In the genomic region with DNA sequence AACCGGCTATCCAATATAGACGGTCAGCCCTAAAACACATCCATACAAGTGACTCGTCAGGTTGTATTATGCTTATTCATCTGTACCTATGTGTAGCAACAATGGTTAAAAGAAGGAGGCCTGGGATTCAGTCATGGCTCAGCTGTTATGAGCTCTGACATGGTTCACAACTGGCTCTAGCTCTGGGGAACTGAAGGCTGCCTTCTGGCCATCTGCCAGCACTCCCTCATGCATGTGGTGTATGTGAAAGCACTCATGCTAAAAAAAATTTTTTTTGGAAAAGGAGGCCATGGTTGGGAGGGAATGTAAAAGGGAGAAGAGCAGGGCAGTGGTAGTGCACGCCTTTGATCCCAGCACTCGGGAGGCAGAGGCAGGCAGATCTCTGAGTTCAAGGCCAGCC, we compare ENCODE assay signal across 23 mouse cellular contexts. TPM values are rescaled to one million over a fixed set of nuclear protein-coding genes. Genes with fewer than 3 reads are reported as not detected.
DNase-seq lines count a peak whose midpoint lies in the region; ATAC-seq and TF ChIP-seq lines count a peak whose summit lies in the region.
"Had no signal": no experiment of that assay in that cellular context is flagged by ENCODE, and none has a peak within 500 bp of the region (broad histone marks: within the 10 kb centered on the region; RNA-seq: fewer than 3 reads in every experiment).

No protein-coding gene starts in this region.

- H3K9me3 ChIP-seq in heart, embryonic 12.5 days (replicated peaks) = no peaks in the 10 kb centered on the region
- no peaks in the 10 kb centered on the region for H3K9me3 ChIP-seq in lung, embryonic 14.5 days (ENCODE audit: low read depth, low read length)
- no peaks in the 10 kb centered on the region for H3K9me3 ChIP-seq in lung, postnatal 0 days (ENCODE audit: low read length)
- H3K9me3 ChIP-seq: forebrain, embryonic 13.5 days; G1E; liver, embryonic 13.5 days; neural tube, embryonic 15.5 days; stomach, embryonic 15.5 days had no signal

- no peak overlapping the region for H3K4me3 ChIP-seq in heart, embryonic 12.5 days
- H3K4me3 ChIP-seq in lung, embryonic 14.5 days (ENCODE audit: low read depth, low read length) = no peak overlapping the region
- no peak overlapping the region for H3K4me3 ChIP-seq in lung, postnatal 0 days (ENCODE audit: low read depth, low read length)
- H3K4me3 ChIP-seq: forebrain, embryonic 13.5 days; liver, embryonic 13.5 days; myocyte; neural tube, embryonic 15.5 days; stomach, embryonic 15.5 days had no signal

- CTCF ChIA-PET in Patski (lab: Charles Lee) = no interaction called here

- peak; percentile 24 for DNase-seq in heart, postnatal 4 days
- DNase-seq in lung, embryonic 14.5 days = peak; percentile 37
- no peak for DNase-seq in lung, postnatal 10 days
- DNase-seq in Patski (ENCODE audit: low read depth, low spot score) = peak; percentile 44
- peak; percentile 57 to 66 for DNase-seq in kidney, postnatal 4 days
- DNase-seq in lung, postnatal 0 days (ENCODE audit: low spot score) = no peak
- DNase-seq: heart, adult 18-20 months; liver, embryonic 13.5 days; midbrain, embryonic 14.5 days; thymus, adult 2 months had no signal

- POLR2A ChIA-PET in Patski (lab: Charles Lee) = no interaction called here

- no peak overlapping the region for H3K4me2 ChIP-seq in heart, embryonic 12.5 days
- H3K4me2 ChIP-seq in lung, embryonic 14.5 days = no peak overlapping the region
- no peak overlapping the region for H3K4me2 ChIP-seq in lung, postnatal 0 days (replicated peaks; ENCODE audit: low read depth, low read length)
- H3K4me2 ChIP-seq: forebrain, embryonic 13.5 days; liver, embryonic 13.5 days; neural tube, embryonic 15.5 days; stomach, embryonic 15.5 days had no signal

- H3K27me3 ChIP-seq in heart, embryonic 12.5 days (replicated peaks) = no peaks in the 10 kb centered on the region
- H3K27me3 ChIP-seq in lung, embryonic 14.5 days (ENCODE audit: insufficient read depth, low read length) = no peaks in the 10 kb centered on the region
- no peaks in the 10 kb centered on the region for H3K27me3 ChIP-seq in Patski
- no peaks in the 10 kb centered on the region for H3K27me3 ChIP-seq in lung, postnatal 0 days (replicated peaks; ENCODE audit: insufficient read depth, low read length)
- H3K27me3 ChIP-seq: forebrain, embryonic 13.5 days; liver, embryonic 13.5 days; neural tube, embryonic 15.5 days; stomach, embryonic 15.5 days had no signal

- in situ Hi-C loops in Patski (cut with MboI; ENCODE audit: low pct_unique_long_range_greater_than_20kb) = no loop called here

- H3K36me3 ChIP-seq in heart, embryonic 12.5 days = peaks cover 5% of the 10 kb centered on the region
- H3K36me3 ChIP-seq in lung, embryonic 14.5 days (ENCODE audit: insufficient read depth) = peaks cover 8% of the 10 kb centered on the region; the same call in 1 of the 2 replicates
- H3K36me3 ChIP-seq in lung, postnatal 0 days (ENCODE audit: insufficient read depth, low read length) = no peaks in the 10 kb centered on the region

- TF ChIP-seq EP300 in lung, postnatal 0 days (IDR thresholded peaks at IDR 0.05) = no peak

- 0 out of 2 replicates have a peak, but pooled peaks cover 3% of the 10 kb centered on the region for H3K4me1 ChIP-seq in heart, embryonic 12.5 days (replicated peaks)
- H3K4me1 ChIP-seq in lung, embryonic 14.5 days (ENCODE audit: insufficient read depth) = no peaks in the 10 kb centered on the region
- H3K4me1 ChIP-seq in lung, postnatal 0 days (ENCODE audit: insufficient read depth, low read depth, low read length) = no peaks in the 10 kb centered on the region
- H3K4me1 ChIP-seq: forebrain, embryonic 13.5 days; neural tube, embryonic 15.5 days; stomach, embryonic 15.5 days had no signal

- no peak for TF ChIP-seq CTCF in lung, embryonic 14.5 days (IDR thresholded peaks at IDR 0.05; ENCODE audit: low read depth)
- TF ChIP-seq CTCF in Patski (IDR thresholded peaks at IDR 0.05) = no peak
- no peak for TF ChIP-seq CTCF in lung, postnatal 0 days (IDR thresholded peaks at IDR 0.05)

- no peak overlapping the region for H3K9ac ChIP-seq in heart, embryonic 12.5 days
- H3K9ac ChIP-seq in lung, embryonic 14.5 days = no peak overlapping the region
- H3K9ac ChIP-seq in lung, postnatal 0 days (replicated peaks; ENCODE audit: low read depth) = no peak overlapping the region
- H3K9ac ChIP-seq: forebrain, embryonic 13.5 days; liver, embryonic 13.5 days; neural tube, embryonic 15.5 days; stomach, embryonic 15.5 days had no signal

- no peak for ATAC-seq in heart, embryonic 12.5 days (ENCODE audit: insufficient number of reproducible peaks, low FRiP score)
- ATAC-seq in lung, embryonic 14.5 days (ENCODE audit: insufficient read depth) = no peak
- ATAC-seq in Patski = no peak
- ATAC-seq in lung, postnatal 0 days = no peak
- ATAC-seq: CD4-positive, CD25-positive, alpha-beta regulatory T cell, adult 4 months; forebrain, embryonic 13.5 days had no signal

- WGBS in heart, embryonic 12.5 days = 92% methylated on average over 5 of the region's 5 CpGs
- WGBS in lung, embryonic 14.5 days = 85% methylated on average over 5 of the region's 5 CpGs
- 93% methylated on average over 5 of the region's 5 CpGs for WGBS in lung, postnatal 0 days

- H3K27ac ChIP-seq in heart, embryonic 12.5 days (ENCODE audit: poor library complexity, severe bottlenecking) = no peak overlapping the region
- H3K27ac ChIP-seq in lung, embryonic 14.5 days (ENCODE audit: low read depth) = no peak overlapping the region
- no peak overlapping the region for H3K27ac ChIP-seq in lung, postnatal 0 days (ENCODE audit: low read length)
- H3K27ac ChIP-seq: forebrain, embryonic 13.5 days; liver, embryonic 13.5 days; neural tube, embryonic 15.5 days; stomach, embryonic 15.5 days had no signal

RNA-seq across cellular contexts. Expression of a gene that starts 18.8 kb away (rescaled TPM):
- total RNA-seq in heart, postnatal 4 days (2021) = not detected
- polyA plus RNA-seq in heart, embryonic 12.5 days (2016; fragmentation: Nextera tagmentation; extraction: Ambion mirVana) = not detected in 2 replicates
- 0.13 TPM in 1 of 2 replicates, not detected in the other for polyA plus RNA-seq in lung, embryonic 14.5 days (2014; fragmentation: Nextera tagmentation; extraction: Ambion mirVana)
- polyA plus RNA-seq in Patski (2021) = not detected
- polyA plus RNA-seq in lung, postnatal 0 days (2015; fragmentation: Nextera tagmentation; extraction: Ambion mirVana) = 0.11 TPM in 1 of 2 replicates, not detected in the other
- total RNA-seq: adrenal gland, postnatal 36 days; G1E; heart, adult 18-20 months; layer of hippocampus, adult 18-20 months had no signal
- polyA plus RNA-seq: CD4-positive, CD25-positive, alpha-beta regulatory T cell, adult 4 months; forebrain, embryonic 13.5 days; G1E; heart, embryonic 16.5 days; hindbrain, embryonic 11.5 days; intestine, embryonic 14.5 days; spleen, adult 2 months had no signal

RNA-seq across cellular contexts. Expression of a gene that starts 38.6 kb away (rescaled TPM):
- total RNA-seq in heart, postnatal 4 days (2021) = 1,000 to 10,000 TPM; 1,136 TPM
- polyA plus RNA-seq in heart, embryonic 12.5 days (2016; fragmentation: Nextera tagmentation; extraction: Ambion mirVana) = 2,859 and 2,900 TPM in 2 replicates
- 1,903 and 1,950 TPM in 2 replicates for polyA plus RNA-seq in lung, embryonic 14.5 days (2014; fragmentation: Nextera tagmentation; extraction: Ambion mirVana)
- polyA plus RNA-seq in Patski (2021) = 752 TPM
- polyA plus RNA-seq in lung, postnatal 0 days (2015; fragmentation: Nextera tagmentation; extraction: Ambion mirVana) = 533 and 589 TPM in 2 replicates

RNA-seq across cellular contexts. Expression of a gene that starts 39.9 kb away (rescaled TPM):
- 10 to 100 TPM; 87.5 to 92.4 TPM for total RNA-seq in heart, postnatal 4 days (2021)
- 185 and 190 TPM in 2 replicates for polyA plus RNA-seq in heart, embryonic 12.5 days (2016; fragmentation: Nextera tagmentation; extraction: Ambion mirVana)
- polyA plus RNA-seq in lung, embryonic 14.5 days (2014; fragmentation: Nextera tagmentation; extraction: Ambion mirVana) = 176 and 180 TPM in 2 replicates
- 139 TPM for polyA plus RNA-seq in Patski (2021)
- polyA plus RNA-seq in lung, postnatal 0 days (2015; fragmentation: Nextera tagmentation; extraction: Ambion mirVana) = 134 and 150 TPM in 2 replicates

Comparison
In these comparisons a context has a peak if more than half of its experiments do, and no peak if none do; other contexts are left out.
1. DNase-seq: peak in heart, postnatal 4 days (single experiment), lung, embryonic 14.5 days (single experiment), Patski (single experiment) and kidney, postnatal 4 days (2 of 2); none in lung, postnatal 10 days (single experiment) and lung, postnatal 0 days (single experiment).